Mouse (Mus musculus): ENCODE results near the gene Smchd1. TPM values are rescaled to one million over a fixed set of nuclear protein-coding genes. Genes with fewer than 3 reads are reported as not detected.

Gene Smchd1
- polyA plus RNA-seq, 1 experiment from 2014 or later = 41.5 TPM

GRCm38 (mm10) chr17:71299879-71300278, 175.3 kb downstream of the Smchd1 start:
- no peaks in the 10 kb centered on the region for H3K9me3 ChIP-seq (replicated peaks; ENCODE audit: control insufficient read depth, low read length, poor library complexity, severe bottlenecking)
- no peaks in the 10 kb centered on the region for H3K4me1 ChIP-seq (ENCODE audit: control insufficient read depth, insufficient read depth, low read length)
- H3K4me2 ChIP-seq (ENCODE audit: low read length) = no peak overlapping the region
- 95% methylated on average over 4 of the region's 4 CpGs for WGBS
- H3K4me3 ChIP-seq (ENCODE audit: low read depth, low read length) = no peak overlapping the region
- no peaks in the 10 kb centered on the region for H3K27me3 ChIP-seq (ENCODE audit: control insufficient read depth, insufficient read depth, low read depth, low read length)
- no peaks in the 10 kb centered on the region for H3K36me3 ChIP-seq (ENCODE audit: control insufficient read depth, insufficient read depth, low read length)
- no peak overlapping the region for H3K27ac ChIP-seq (ENCODE audit: low read length)
- no peak overlapping the region for H3K9ac ChIP-seq (ENCODE audit: low read depth, low read length)
- no peak for ATAC-seq

GRCm38 (mm10) chr17:71294570-71294969, 180.6 kb downstream of the Smchd1 start:
- Histone ChIP-seq H3K4me1 (ENCODE audit: control insufficient read depth, insufficient read depth, low read length) (no peaks in the 10 kb centered on the region), H3K36me3 (ENCODE audit: control insufficient read depth, insufficient read depth, low read length) (no peaks in the 10 kb centered on the region), H3K27me3 (ENCODE audit: control insufficient read depth, insufficient read depth, low read depth, low read length) (no peaks in the 10 kb centered on the region), H3K9ac (ENCODE audit: low read depth, low read length) (no peak overlapping the region), H3K4me3 (ENCODE audit: low read depth, low read length) (no peak overlapping the region), H3K9me3 (replicated peaks; ENCODE audit: control insufficient read depth, low read length, poor library complexity, severe bottlenecking) (no peaks in the 10 kb centered on the region), H3K27ac (ENCODE audit: low read length) (no peak overlapping the region), H3K4me2 (ENCODE audit: low read length) (no peak overlapping the region)
- 75% methylated on average over 3 of the region's 3 CpGs for WGBS
- no peak for ATAC-seq

Other genes with a start within 250 kb of the Smchd1 start
- gene Emilin2, start 163.4 kb downstream of the Smchd1 start, polyA plus RNA-seq (2015; fragmentation: Nextera tagmentation; extraction: Ambion mirVana) = 1.0 and 1.4 TPM in 2 replicates
- gene Gm4707, start 15.4 kb downstream of the Smchd1 start, polyA plus RNA-seq (2015; fragmentation: Nextera tagmentation; extraction: Ambion mirVana) = 2.5 and 3.7 TPM in 2 replicates
- gene Ndc80, start 51.5 kb upstream of the Smchd1 start, polyA plus RNA-seq (2015; fragmentation: Nextera tagmentation; extraction: Ambion mirVana) = 4.4 and 5.6 TPM in 2 replicates
- gene Spdya, start 76.7 kb upstream of the Smchd1 start, polyA plus RNA-seq (2015; fragmentation: Nextera tagmentation; extraction: Ambion mirVana) = 1.4 and 1.9 TPM in 2 replicates
- 50.3 and 51.2 TPM in 2 replicates for gene Wdr43, start 140.6 kb upstream of the Smchd1 start, polyA plus RNA-seq (2015; fragmentation: Nextera tagmentation; extraction: Ambion mirVana)
- 0.76 and 1.5 TPM in 2 replicates for gene Togaram2, start 197.9 kb upstream of the Smchd1 start, polyA plus RNA-seq (2015; fragmentation: Nextera tagmentation; extraction: Ambion mirVana)

Data from midbrain, embryonic 16.5 days (tissue).